Mouse (Mus musculus) heart, embryonic 10.5 days (tissue): ENCODE measurements around the gene Hsdl2. TPM values are rescaled to one million over a fixed set of nuclear protein-coding genes. Genes with fewer than 3 reads are reported as not detected.
"Not testable (repeated sequence)": the region's sequence is repeated elsewhere in the genome, so short reads cannot be mapped to it uniquely, and the experiment has no call there.

ENCODE experiments used
- DNase-seq: peaks from one replicate; pipeline ENCODE4 v3.0.0-alpha.2; 2017; ENCODE audit warnings: low spot score
- H3K27ac ChIP-seq: fragments of 300-500 bp; sonication (generic); 2 replicates; pipeline ENCODE4 v1.5.1; 2016; ENCODE audit warnings: mild to moderate bottlenecking
- H3K27me3 ChIP-seq: fragments of 300-500 bp; sonication (generic); 2 replicates; pipeline ENCODE4 v1.6.1; 2016; ENCODE audit warnings: mild to moderate bottlenecking; ENCODE audit not compliant: poor library complexity, insufficient read depth, severe bottlenecking
- H3K36me3 ChIP-seq: fragments of 300-500 bp; sonication (generic); 2 replicates; pipeline ENCODE4 v1.6.1; 2016; ENCODE audit warnings: mild to moderate bottlenecking, moderate library complexity
- H3K4me1 ChIP-seq: fragments of 300-500 bp; sonication (generic); 2 replicates; pipeline ENCODE4 v1.6.1; 2016; ENCODE audit warnings: mild to moderate bottlenecking
- H3K4me3 ChIP-seq: fragments of 300-500 bp; sonication (generic); 2 replicates; pipeline ENCODE4 v1.5.1; 2016; ENCODE audit warnings: mild to moderate bottlenecking, moderate library complexity
- H3K9me3 ChIP-seq: fragments of 300-500 bp; sonication (generic); 2 replicates; pipeline ENCODE4 v1.6.1; 2016; ENCODE audit warnings: mild to moderate bottlenecking, moderate library complexity
- WGBS: fragments of 180-500 bp; shearing (Covaris S2); methylation state at CpG from one replicate; pipeline ENCODE4 v1.1.7; 2016; 5-methylcytosine and 5-hydroxymethylcytosine counted together
- polyA plus RNA-seq: library from polyadenylated mRNA; unstranded; fragments of >200 nt; fragmentation: Nextera tagmentation; extraction: Ambion mirVana; gene quantifications from 2 replicates; pipeline ENCODE4 v1.2.1, GENCODE M21; 2016

Hsdl2 gene
- polyA plus RNA-seq, 1 experiment from 2014 or later = 27.6 TPM

DNA sequence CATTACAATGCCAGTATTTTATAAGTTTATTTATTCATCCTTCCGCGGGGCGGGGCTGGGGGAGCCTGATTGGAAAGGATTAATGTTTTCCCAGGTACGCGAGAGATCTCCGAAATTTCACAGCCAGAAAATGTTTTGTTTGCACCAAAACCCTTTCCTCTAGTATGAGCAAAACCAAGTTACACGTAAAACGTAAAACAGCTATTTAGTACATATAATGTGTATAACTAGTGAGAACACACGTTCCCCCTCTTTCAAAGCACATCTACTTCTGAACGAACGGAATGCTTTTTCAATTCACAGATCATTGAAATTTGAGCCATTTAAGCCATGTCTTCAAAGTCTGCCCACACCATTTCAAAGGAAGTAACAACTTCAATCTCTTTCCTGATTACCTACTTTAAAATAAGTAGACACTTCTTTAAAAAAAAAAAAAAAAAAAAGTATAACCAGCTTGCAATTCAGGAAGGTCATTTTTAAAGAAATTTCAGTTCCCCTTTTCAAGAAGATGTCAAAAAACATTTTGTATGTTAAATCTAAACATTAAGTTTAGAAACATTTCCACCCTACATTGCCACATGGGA, 31.3 kb upstream of the Hsdl2 start:
- peak overlapping the region; percentile 96 for H3K27ac ChIP-seq
- no peaks in the 10 kb centered on the region for H3K27me3 ChIP-seq
- no peak for DNase-seq
- H3K36me3 ChIP-seq = no peaks in the 10 kb centered on the region
- peak overlapping the region; percentile 86 for H3K4me3 ChIP-seq
- peaks cover 8% of the 10 kb centered on the region; the same call in 1 of the 2 replicates for H3K4me1 ChIP-seq
- no peaks in the 10 kb centered on the region for H3K9me3 ChIP-seq
- 20% methylated on average over 11 of the region's 11 CpGs for WGBS

DNA sequence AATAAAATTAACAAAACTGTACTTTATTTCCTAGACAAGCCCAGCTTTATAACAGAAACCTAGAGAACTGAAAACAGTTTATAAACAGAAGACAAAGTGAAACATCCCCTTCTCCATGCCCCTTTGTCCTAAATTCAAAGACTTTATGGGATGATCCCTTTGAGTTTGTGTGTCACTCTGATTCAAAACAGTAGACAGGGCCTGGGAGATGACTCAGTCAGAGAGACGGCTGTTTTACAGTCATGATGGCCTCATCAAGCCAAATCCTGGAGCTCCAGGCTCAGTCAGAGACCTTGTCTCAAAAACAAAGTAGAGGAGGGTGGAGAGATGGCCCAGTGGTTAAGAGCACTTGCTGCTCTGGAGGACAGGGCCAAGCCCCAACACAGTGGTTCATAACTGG, 29.5 kb upstream of the Hsdl2 start:
- Histone ChIP-seq H3K9me3 (no peaks in the 10 kb centered on the region), H3K27ac (no peak overlapping the region), H3K36me3 (no peaks in the 10 kb centered on the region), H3K4me3 (no peak overlapping the region), H3K27me3 (no peaks in the 10 kb centered on the region), H3K4me1 (peaks cover 5% of the 10 kb centered on the region; the same call in 1 of the 2 replicates)
- WGBS = 92% methylated on average over 1 of the region's 1 CpGs
- no peak for DNase-seq

DNA sequence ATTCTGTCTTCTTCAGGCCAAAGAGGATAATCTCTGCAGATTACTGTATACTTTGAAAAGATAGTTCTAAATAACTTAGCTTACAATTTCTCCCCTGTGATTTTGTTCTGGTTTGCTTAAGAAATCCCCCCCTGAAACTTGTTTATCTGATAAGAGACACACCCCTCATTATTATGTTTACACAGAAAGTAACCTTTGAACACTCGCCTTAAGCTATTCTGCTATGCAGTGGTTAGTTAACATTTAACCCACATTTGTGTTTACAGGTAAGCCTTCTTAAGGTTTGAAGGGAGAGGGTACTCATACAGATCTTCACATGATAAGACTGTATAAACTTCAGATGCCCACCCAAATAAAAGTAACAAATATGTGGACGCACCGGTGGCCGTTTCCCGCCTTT, 28.5 kb upstream of the Hsdl2 start:
- H3K4me3 ChIP-seq = no peak overlapping the region
- no peaks in the 10 kb centered on the region for H3K27me3 ChIP-seq
- no peak for DNase-seq
- H3K4me1 ChIP-seq = no peaks in the 10 kb centered on the region
- H3K36me3 ChIP-seq = no peaks in the 10 kb centered on the region
- H3K27ac ChIP-seq = no peak overlapping the region
- WGBS = 91% methylated on average over 5 of the region's 5 CpGs
- H3K9me3 ChIP-seq = no peaks in the 10 kb centered on the region

DNA sequence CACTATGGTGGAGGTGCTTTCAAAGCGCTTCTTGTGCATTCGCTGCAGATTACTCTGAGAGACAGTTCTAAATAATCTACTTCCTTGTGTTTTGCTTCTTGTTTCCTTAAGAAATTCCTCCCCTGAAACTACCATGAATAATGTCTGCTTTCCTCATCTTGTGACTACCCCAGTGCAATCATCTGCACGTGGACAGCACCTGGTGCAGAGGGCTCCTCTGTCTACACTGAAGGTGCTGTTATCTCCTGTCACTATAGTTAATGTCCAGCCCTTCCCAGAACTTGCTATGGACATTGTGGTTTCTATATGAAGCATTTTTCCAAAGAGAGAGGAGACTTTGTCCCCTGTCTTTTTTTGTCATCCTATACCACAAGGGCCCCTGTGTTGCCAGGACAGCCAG, 27.8 kb upstream of the Hsdl2 start:
- DNase-seq = no peak
- Histone ChIP-seq H3K4me1 (no peaks in the 10 kb centered on the region), H3K4me3 (no peak overlapping the region), H3K27me3 (no peaks in the 10 kb centered on the region), H3K36me3 (no peaks in the 10 kb centered on the region), H3K27ac (no peak overlapping the region), H3K9me3 (no peaks in the 10 kb centered on the region)
- 68% methylated on average over 3 of the region's 3 CpGs for WGBS

DNA sequence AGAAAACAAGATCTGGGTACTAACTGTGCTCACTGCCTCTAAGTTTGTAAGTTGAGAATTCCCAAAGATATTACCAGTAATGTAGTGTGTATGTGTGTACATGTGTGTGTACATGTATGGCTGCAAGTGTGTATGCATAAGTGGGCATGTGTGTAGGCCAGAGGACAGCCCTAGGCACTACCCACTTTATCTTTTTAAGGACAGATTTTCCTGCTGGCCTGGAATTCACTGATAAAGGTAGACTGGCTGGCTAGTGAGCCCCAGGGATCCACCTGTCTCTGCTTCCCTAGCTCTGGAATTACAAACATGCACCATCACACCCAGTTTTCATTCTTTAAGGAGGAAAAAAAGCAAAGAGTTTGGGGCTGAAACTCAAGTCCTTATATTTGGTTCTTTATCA, 26.2 kb upstream of the Hsdl2 start:
- Histone ChIP-seq H3K9me3 (no peaks in the 10 kb centered on the region), H3K27me3 (no peaks in the 10 kb centered on the region), H3K4me1 (no peaks in the 10 kb centered on the region), H3K4me3 (no peak overlapping the region), H3K36me3 (no peaks in the 10 kb centered on the region), H3K27ac (no peak overlapping the region)
- DNase-seq = no peak

DNA sequence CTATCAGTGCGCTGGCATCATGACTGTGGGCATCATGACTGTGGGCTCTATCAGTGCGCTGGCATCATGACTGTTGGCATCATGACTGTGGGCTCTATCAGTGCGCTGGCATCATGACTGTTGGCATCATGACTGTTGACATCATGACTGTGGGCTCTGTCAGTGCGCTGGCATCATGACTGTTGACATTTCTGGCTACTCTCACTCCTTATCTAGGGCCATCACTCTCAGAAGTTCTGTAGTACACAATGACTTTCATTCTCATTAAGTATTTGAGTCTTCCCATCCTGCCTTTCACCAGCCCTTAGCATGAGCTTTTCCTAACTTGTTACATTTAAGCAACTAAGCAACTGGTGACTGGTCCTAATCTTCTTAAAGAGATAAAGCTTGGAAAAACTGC, 24.0 kb upstream of the Hsdl2 start:
- H3K27me3 ChIP-seq, H3K4me3 ChIP-seq, H3K36me3 ChIP-seq, H3K4me1 ChIP-seq, DNase-seq, H3K27ac ChIP-seq, H3K9me3 ChIP-seq: not testable (repeated sequence)
- 87% methylated on average over 4 of the region's 4 CpGs for WGBS

DNA sequence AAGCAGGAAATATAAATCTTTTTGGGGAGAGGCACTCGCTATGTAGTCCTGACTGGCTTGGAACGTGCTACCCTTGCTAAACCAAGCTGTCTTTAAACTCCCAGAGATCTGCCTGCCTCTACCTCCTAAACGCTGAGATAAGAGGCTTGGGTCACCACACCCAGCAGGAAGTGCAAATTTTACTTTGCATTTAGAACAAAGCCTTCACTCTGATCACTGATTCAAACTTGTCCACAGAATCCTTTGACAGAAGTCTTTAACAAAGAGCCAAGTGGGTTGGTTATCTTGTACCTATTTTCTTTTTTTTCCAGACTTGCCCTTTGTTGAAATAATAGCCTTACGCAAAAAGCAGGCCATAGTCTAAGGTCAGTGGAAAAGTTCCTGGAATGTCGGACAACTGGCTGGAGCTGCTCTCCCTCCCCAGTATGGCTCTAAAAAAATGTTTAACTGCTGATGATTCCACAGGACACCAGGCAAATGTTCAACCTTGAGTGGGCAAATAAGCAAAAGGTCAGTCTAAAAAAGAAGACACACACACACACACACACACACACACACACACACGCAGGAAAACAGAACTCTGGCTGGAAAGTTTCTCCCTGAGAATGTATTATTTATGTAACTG, 23.2 kb upstream of the Hsdl2 start:
- H3K4me3 ChIP-seq = no peak overlapping the region
- no peaks in the 10 kb centered on the region for H3K36me3 ChIP-seq
- 59% methylated on average over 6 of the region's 6 CpGs for WGBS
- H3K9me3 ChIP-seq = no peaks in the 10 kb centered on the region
- H3K27me3 ChIP-seq = no peaks in the 10 kb centered on the region
- no peaks in the 10 kb centered on the region for H3K4me1 ChIP-seq
- no peak overlapping the region for H3K27ac ChIP-seq
- DNase-seq = no peak

DNA sequence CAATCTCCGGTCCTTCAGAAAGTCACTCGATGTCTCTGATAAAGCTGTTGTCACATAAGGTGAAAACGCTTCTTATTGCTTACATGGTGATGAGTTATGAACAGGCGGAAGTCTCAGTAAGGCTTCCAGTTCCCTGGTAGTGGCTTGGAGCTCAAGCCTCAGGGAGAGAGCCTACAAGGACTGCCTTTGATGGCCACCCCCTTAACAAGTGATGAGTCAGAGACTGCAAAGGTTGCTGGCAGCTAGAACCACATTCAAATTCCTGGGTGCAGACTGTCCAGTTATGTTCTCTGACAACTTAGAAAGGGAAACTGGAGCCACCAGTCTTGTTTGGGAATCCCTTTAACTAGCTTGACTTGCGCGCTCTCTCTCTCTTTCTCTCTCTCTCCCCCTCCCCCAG, 21.2 kb upstream of the Hsdl2 start:
- no peaks in the 10 kb centered on the region for H3K36me3 ChIP-seq
- DNase-seq = no peak
- no peaks in the 10 kb centered on the region for H3K27me3 ChIP-seq
- 89% methylated on average over 6 of the region's 6 CpGs for WGBS
- H3K9me3 ChIP-seq = no peaks in the 10 kb centered on the region
- no peaks in the 10 kb centered on the region for H3K4me1 ChIP-seq
- no peak overlapping the region for H3K4me3 ChIP-seq
- H3K27ac ChIP-seq = no peak overlapping the region

DNA sequence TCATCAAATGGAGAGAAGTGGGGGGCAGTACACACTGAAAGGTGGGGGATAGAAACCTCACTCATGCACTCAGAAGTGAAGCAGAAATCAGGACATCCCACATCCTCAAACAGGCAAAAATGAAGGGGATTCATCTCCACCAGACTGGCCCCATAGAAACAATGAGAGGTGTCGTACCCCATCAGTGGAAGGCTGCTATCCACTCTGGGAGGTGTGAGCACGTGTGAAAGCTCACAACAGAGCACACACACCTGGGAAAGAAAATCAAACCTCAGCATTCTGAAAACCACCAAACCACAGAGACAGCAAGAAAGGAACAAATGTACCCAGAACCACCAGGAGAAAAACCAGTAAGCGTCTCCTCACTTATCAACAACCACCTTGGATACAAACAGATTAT, 17.2 kb upstream of the Hsdl2 start:
- Histone ChIP-seq H3K27ac (no peak overlapping the region), H3K4me3 (no peak overlapping the region), H3K36me3 (no peaks in the 10 kb centered on the region), H3K4me1 (no peaks in the 10 kb centered on the region), H3K27me3 (no peaks in the 10 kb centered on the region), H3K9me3 (no peaks in the 10 kb centered on the region)
- peak; percentile 58 for DNase-seq
- WGBS = 76% methylated on average over 3 of the region's 3 CpGs

DNA sequence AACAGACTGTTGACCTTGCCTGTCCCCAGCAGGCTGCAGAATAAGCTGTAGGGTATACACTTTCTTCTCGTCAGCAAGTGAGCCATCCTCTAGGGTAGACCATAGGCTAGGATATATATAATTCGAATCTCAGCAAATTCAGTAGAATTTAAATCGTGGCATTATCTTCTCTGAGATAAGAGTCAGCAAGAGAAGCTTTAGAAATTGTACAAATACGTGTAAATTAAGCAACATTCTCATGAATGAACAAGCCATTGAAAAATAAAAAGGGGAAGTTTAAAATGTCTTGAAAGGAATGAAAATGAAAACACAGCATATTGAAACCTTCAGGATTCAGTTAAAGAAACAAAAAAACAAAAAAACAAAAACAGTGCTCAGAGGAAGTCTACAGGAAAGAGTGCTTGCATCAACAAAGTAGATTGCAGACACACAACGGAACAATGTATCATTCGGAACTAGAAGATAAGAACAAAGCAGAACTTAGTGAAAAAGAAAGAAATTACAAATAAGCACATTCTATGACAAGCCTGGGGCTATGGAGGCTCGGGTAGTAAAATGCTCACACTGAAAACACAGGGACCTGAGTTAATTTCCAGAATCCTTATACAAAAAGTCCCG, 15.7 kb upstream of the Hsdl2 start:
- H3K4me3 ChIP-seq = no peak overlapping the region
- WGBS = 59% methylated on average over 8 of the region's 8 CpGs
- DNase-seq = peak; percentile 46
- H3K9me3 ChIP-seq = no peaks in the 10 kb centered on the region
- no peak overlapping the region for H3K27ac ChIP-seq
- no peaks in the 10 kb centered on the region for H3K36me3 ChIP-seq
- no peaks in the 10 kb centered on the region for H3K4me1 ChIP-seq
- H3K27me3 ChIP-seq = no peaks in the 10 kb centered on the region

DNA sequence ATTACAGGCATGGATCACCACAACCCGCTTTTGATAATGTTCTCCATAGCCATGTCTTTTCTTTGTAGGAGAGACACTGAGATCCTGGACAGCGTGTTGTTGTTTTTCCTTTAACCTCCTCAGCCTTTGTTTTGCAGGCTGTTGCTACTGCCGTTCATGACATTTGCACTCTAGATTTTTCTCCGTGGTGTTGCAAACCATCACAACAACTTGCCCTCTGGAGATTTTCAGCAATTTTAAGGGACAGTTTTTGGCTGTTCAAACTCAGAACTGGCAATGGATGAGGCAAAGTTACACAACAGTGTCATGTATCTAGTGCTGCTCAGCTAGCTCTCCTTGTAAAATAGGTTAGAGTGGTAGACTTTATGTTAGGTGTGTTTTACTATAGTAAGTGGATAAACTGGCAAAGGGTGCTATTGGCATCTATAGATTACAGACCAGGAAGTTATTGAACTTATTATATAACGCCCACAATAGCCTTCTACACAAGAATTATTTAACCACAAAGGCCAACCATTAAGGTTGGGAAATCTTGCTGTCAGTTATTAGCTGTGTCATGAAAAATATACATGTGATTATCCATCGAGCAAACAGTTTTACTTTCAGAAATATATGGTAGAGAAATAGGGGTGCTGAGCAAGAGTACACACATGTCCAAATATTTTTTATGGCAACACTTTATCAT, 13.6 kb upstream of the Hsdl2 start:
- no peaks in the 10 kb centered on the region for H3K4me1 ChIP-seq
- no peak overlapping the region for H3K27ac ChIP-seq
- DNase-seq = peak; percentile 28
- no peaks in the 10 kb centered on the region for H3K36me3 ChIP-seq
- 77% methylated on average over 6 of the region's 6 CpGs for WGBS
- no peaks in the 10 kb centered on the region for H3K27me3 ChIP-seq
- H3K4me3 ChIP-seq = no peak overlapping the region
- H3K9me3 ChIP-seq = no peaks in the 10 kb centered on the region

DNA sequence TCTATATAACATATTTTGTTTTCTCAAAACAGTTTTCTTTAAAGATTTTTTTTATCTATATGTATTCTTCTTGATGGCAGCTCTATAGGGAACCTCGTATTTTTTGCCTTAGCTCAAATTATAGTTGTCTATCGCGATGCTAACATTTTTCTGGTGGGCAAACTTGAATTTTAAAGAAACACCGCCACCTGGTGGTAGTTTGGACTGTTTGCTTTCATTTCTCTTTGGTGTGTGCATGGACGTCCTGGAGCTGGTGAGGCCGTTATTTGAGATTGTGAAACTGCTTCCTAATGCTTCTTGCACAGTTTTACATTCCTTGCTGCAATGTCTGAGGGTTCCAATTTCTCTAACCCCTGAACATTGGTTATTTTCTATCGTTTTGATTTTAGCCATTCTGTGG, 11.8 kb upstream of the Hsdl2 start:
- H3K4me3 ChIP-seq = no peak overlapping the region
- no peak overlapping the region for H3K27ac ChIP-seq
- H3K36me3 ChIP-seq = no peaks in the 10 kb centered on the region
- WGBS = 8% methylated on average over 7 of the region's 7 CpGs
- no peaks in the 10 kb centered on the region for H3K4me1 ChIP-seq
- no peaks in the 10 kb centered on the region for H3K9me3 ChIP-seq
- no peaks in the 10 kb centered on the region for H3K27me3 ChIP-seq
- peak; percentile 75 for DNase-seq

DNA sequence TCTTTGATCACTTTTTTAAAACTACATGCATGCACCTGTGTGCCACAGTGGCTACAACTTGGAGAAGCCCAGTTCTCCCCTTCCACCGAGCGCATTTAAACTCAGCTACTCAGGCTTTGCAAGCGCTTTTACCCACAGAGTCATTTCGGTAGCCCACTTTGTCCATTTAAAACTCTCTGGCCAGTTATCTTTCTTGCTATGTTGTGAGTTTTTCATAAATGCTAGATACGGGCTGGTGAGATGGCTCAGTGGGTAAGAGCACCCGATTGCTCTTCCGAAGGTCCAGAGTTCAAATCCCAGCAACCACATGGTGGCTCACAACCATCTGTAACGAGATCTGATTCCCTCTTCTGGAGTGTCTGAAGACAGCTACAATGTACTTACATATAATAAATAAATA, 10.8 kb upstream of the Hsdl2 start:
- 91% methylated on average over 8 of the region's 8 CpGs for WGBS
- H3K9me3 ChIP-seq, H3K4me1 ChIP-seq, H3K27ac ChIP-seq, H3K4me3 ChIP-seq, H3K36me3 ChIP-seq, H3K27me3 ChIP-seq: not testable (repeated sequence)
- peak; percentile 22 for DNase-seq
